Mouse (Mus musculus): ENCODE results near the gene Sqstm1. TPM values are rescaled to one million over a fixed set of nuclear protein-coding genes. Genes with fewer than 3 reads are reported as not detected.
A peak's percentile ranks its signal among the peaks of the same experiment; 100 is the strongest.

Gene Sqstm1
- polyA plus RNA-seq, 1 experiment from 2014 or later: 809 TPM

GRCm38 (mm10) chr11:50208039-50208438 is 2.6 kb downstream of the Sqstm1 start:
- H3K4me3 ChIP-seq (ENCODE audit: inconsistent target): peak overlapping the region; percentile 82; the same call in 1 of the 2 replicates
- H3K79me2 ChIP-seq (ENCODE audit: inconsistent target): peaks cover 82% of the 10 kb centered on the region
- H3K27ac ChIP-seq: no peak overlapping the region
- 90% methylated on average over 5 of the region's 5 CpGs for WGBS (ENCODE audit: missing documents)
- peaks cover 51% of the 10 kb centered on the region for H3K36me3 ChIP-seq (ENCODE audit: inconsistent target)

GRCm38 (mm10) chr11:50207344-50207743 is 3.3 kb downstream of the Sqstm1 start:
- Histone ChIP-seq H3K36me3 (ENCODE audit: inconsistent target) (peaks cover 58% of the 10 kb centered on the region), H3K4me3 (ENCODE audit: inconsistent target) (no peak overlapping the region)

GRCm38 (mm10) chr11:50206037-50206436 is 4.6 kb downstream of the Sqstm1 start:
- Histone ChIP-seq H3K36me3 (ENCODE audit: inconsistent target) (peaks cover 71% of the 10 kb centered on the region), H3K4me3 (ENCODE audit: inconsistent target) (no peak overlapping the region)
- 100% methylated on average over 2 of the region's 2 CpGs for WGBS (ENCODE audit: missing documents)

More at GRCm38 (mm10) chr11:50207344-50207743, 3.3 kb downstream of the Sqstm1 start:
- peaks cover 82% of the 10 kb centered on the region for H3K79me2 ChIP-seq (ENCODE audit: inconsistent target)
- 94% methylated on average over 14 of the region's 14 CpGs for WGBS (ENCODE audit: missing documents)
- H3K27ac ChIP-seq: no peak overlapping the region

GRCm38 (mm10) chr11:50205434-50205833 is 5.2 kb downstream of the Sqstm1 start:
- WGBS (ENCODE audit: missing documents): 93% methylated on average over 3 of the region's 3 CpGs

More at GRCm38 (mm10) chr11:50206037-50206436, 4.6 kb downstream of the Sqstm1 start:
- Histone ChIP-seq H3K27ac (no peak overlapping the region), H3K79me2 (ENCODE audit: inconsistent target) (peaks cover 77% of the 10 kb centered on the region)

GRCm38 (mm10) chr11:50203302-50203827 is 7.3 kb downstream of the Sqstm1 start:
- H3K27ac ChIP-seq: no peak overlapping the region
- peaks cover 92% of the 10 kb centered on the region for H3K36me3 ChIP-seq (ENCODE audit: inconsistent target)
- no peak overlapping the region for H3K4me3 ChIP-seq (ENCODE audit: inconsistent target)
- WGBS (ENCODE audit: missing documents): 94% methylated on average over 9 of the region's 9 CpGs
- H3K79me2 ChIP-seq (ENCODE audit: inconsistent target): peaks cover 50% of the 10 kb centered on the region

More at GRCm38 (mm10) chr11:50205434-50205833, 5.2 kb downstream of the Sqstm1 start:
- H3K27ac ChIP-seq: no peak overlapping the region
- peaks cover 77% of the 10 kb centered on the region for H3K36me3 ChIP-seq (ENCODE audit: inconsistent target)
- peaks cover 71% of the 10 kb centered on the region for H3K79me2 ChIP-seq (ENCODE audit: inconsistent target)
- H3K4me3 ChIP-seq (ENCODE audit: inconsistent target): no peak overlapping the region

- Histone ChIP-seq H3K27ac (no peak overlapping the region), H3K36me3 (ENCODE audit: inconsistent target) (peaks cover 75% of the 10 kb centered on the region), H3K79me2 (ENCODE audit: inconsistent target) (peaks cover 33% of the 10 kb centered on the region), H3K4me3 (ENCODE audit: inconsistent target) (no peak overlapping the region)
- WGBS (ENCODE audit: missing documents): 98% methylated on average over 3 of the region's 3 CpGs
These were observed 9.0 kb downstream of the Sqstm1 start for GRCm38 (mm10) chr11:50201590-50201989.

- peaks cover 65% of the 10 kb centered on the region for H3K36me3 ChIP-seq (ENCODE audit: inconsistent target)
- no peak overlapping the region for H3K4me3 ChIP-seq (ENCODE audit: inconsistent target)
- 45% methylated on average over 8 of the region's 8 CpGs for WGBS (ENCODE audit: missing documents)
- H3K27ac ChIP-seq: no peak overlapping the region
- H3K79me2 ChIP-seq (ENCODE audit: inconsistent target): peaks cover 23% of the 10 kb centered on the region
These were observed 10.0 kb downstream of the Sqstm1 start for GRCm38 (mm10) chr11:50200613-50201012.

GRCm38 (mm10) chr11:50198916-50199315 is 11.7 kb downstream of the Sqstm1 start:
- peaks cover 48% of the 10 kb centered on the region for H3K36me3 ChIP-seq (ENCODE audit: inconsistent target)
- WGBS (ENCODE audit: missing documents): 97% methylated on average over 2 of the region's 2 CpGs
- peaks cover 6% of the 10 kb centered on the region; the same call in 1 of the 2 replicates for H3K79me2 ChIP-seq (ENCODE audit: inconsistent target)
- H3K27ac ChIP-seq: no peak overlapping the region
- no peak overlapping the region for H3K4me3 ChIP-seq (ENCODE audit: inconsistent target)

DNA sequence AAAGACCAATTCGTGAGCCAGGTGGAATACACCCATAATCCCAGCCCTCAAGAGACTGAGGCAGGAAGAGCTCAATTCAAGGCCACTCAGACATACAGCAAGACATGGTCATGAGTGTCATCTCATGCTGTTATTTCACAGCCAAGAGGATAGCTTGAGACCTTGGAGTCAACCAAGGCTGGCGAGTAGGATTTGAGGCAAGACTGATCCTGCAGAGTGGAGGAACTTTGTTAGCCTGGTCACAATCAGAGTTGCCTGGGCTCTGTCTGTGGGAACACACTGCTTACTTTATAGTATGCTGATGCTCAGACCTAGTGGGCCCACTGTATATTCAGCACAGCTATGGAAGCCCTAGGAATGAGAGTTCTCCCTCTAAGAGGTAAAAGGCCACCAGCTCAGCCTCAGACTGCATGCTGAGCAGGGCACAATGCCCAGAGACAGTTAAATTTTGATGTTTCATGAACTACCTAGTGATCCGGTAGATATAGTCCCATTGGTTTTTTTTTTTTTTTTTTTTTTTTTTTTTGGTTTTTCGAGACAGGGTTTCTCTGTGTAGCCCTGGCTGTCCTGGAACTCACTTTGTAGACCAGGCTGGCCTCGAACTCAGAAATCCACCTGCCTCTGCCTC is 12.3 kb downstream of the Sqstm1 start:
- peaks cover under 1% of the 10 kb centered on the region; the same call in 1 of the 2 replicates for H3K79me2 ChIP-seq (ENCODE audit: inconsistent target)
- H3K4me3 ChIP-seq (ENCODE audit: inconsistent target): no peak overlapping the region
- no peak overlapping the region for H3K27ac ChIP-seq
- H3K36me3 ChIP-seq (ENCODE audit: inconsistent target): peaks cover 44% of the 10 kb centered on the region
- WGBS (ENCODE audit: missing documents): 100% methylated on average over 2 of the region's 5 CpGs

- H3K36me3 ChIP-seq (ENCODE audit: inconsistent target): peaks cover 36% of the 10 kb centered on the region
- H3K79me2 ChIP-seq (ENCODE audit: inconsistent target): no peaks in the 10 kb centered on the region
- H3K27ac ChIP-seq: no peak overlapping the region
- 93% methylated on average over 4 of the region's 4 CpGs for WGBS (ENCODE audit: missing documents)
- no peak overlapping the region for H3K4me3 ChIP-seq (ENCODE audit: inconsistent target)
These were observed 13.1 kb downstream of the Sqstm1 start for GRCm38 (mm10) chr11:50197500-50197899.

DNA sequence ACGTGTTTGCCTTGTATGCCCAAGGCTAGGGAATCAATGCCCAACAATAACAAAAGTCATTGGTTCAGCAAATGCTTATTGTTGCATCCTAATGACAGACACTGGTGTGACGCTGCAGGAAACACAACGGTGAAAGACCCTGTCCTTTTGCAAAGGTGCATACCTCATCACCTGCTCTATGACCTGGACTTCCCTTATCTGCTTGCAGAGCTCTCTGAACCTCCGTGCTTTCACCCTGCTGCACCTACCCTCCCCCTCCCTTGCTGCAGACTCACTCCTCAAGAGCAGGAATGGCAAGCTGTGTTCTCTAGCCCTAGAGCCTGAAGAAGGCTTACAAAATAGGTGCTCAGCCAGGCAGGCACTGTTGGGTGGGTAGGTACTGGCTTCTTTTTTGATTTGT is 15.8 kb downstream of the Sqstm1 start:
- H3K4me3 ChIP-seq (ENCODE audit: inconsistent target): no peak overlapping the region

DNA sequence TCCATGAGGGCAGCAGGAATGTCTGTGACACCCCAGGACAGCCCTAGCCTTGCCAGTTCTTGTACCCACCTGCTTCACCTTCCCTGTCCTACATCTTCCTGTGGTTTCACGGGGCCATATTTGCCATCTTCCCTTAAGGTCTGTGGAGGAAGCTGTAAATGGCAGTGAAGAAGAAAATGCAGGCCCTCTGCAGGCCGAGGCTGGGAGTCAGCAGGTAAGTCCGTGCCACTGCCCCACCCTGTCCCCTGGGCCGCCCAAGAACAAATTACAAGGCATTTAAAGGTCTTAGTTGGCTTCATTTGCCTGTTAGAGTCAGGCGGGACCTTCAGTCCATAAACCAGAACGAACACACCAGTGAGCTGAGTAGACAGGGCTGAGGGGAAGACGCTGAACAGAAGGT is 16.6 kb downstream of the Sqstm1 start:
- 85% methylated on average over 7 of the region's 7 CpGs for WGBS (ENCODE audit: missing documents)
- Histone ChIP-seq H3K36me3 (ENCODE audit: inconsistent target) (peaks cover 1% of the 10 kb centered on the region; the same call in 1 of the 2 replicates), H3K27ac (no peak overlapping the region), H3K79me2 (ENCODE audit: inconsistent target) (no peaks in the 10 kb centered on the region), H3K4me3 (ENCODE audit: inconsistent target) (no peak overlapping the region)

More for the DNA sequence above, 15.8 kb downstream of the Sqstm1 start:
- no peak overlapping the region for H3K27ac ChIP-seq
- WGBS (ENCODE audit: missing documents): 86% methylated on average over 4 of the region's 4 CpGs
- peaks cover 8% of the 10 kb centered on the region for H3K36me3 ChIP-seq (ENCODE audit: inconsistent target)
- no peaks in the 10 kb centered on the region for H3K79me2 ChIP-seq (ENCODE audit: inconsistent target)

DNA sequence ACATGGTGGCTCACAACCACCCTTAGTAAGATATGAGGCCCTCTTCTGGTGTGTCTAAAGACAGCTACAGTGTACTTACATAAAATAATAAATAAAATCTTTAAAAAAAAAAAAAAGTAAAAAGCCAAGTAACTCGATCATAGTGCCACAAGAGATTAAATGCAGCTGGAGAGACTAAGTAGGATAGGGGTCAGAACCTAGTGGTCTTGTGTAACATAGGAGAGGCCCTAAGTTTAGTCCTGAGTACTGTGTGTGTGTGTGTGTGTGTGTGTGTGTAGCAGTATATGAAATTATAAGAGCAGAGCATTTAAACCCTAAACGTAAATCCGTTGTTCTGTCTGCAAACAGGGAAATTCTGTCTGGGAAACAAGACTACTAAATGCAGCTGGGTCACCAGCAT is 18.3 kb downstream of the Sqstm1 start:
- Histone ChIP-seq H3K4me3 (ENCODE audit: inconsistent target) (no peak overlapping the region), H3K36me3 (ENCODE audit: inconsistent target) (no peaks in the 10 kb centered on the region), H3K79me2 (ENCODE audit: inconsistent target) (no peaks in the 10 kb centered on the region), H3K27ac (no peak overlapping the region)
- WGBS (ENCODE audit: missing documents): 100% methylated on average over 3 of the region's 3 CpGs

GRCm38 (mm10) chr11:50190362-50190761 is 20.3 kb downstream of the Sqstm1 start:
- 96% methylated on average over 3 of the region's 4 CpGs for WGBS (ENCODE audit: missing documents)

DNA sequence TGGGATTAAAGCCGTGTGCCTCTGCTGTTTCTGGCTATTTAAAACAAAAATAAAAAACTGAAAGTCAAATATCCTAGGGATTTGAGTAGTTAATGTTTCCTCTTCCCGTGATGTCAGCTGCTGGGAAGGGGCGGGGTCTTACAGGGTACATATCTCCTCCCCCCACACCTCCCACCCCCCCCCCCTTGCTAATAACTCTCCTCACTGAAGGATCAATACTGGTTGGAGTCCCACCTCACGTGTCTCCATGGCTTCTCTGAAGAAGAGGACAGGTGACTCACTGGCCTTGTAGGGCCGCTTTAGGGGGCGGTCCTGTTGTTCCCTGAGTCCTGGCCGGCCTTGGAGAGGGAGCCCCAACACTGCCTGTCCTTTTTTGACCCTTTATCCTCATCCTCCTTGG is 21.9 kb downstream of the Sqstm1 start:
- WGBS (ENCODE audit: missing documents): 97% methylated on average over 7 of the region's 7 CpGs
- H3K4me3 ChIP-seq (ENCODE audit: inconsistent target): no peak overlapping the region

More at GRCm38 (mm10) chr11:50190362-50190761, 20.3 kb downstream of the Sqstm1 start:
- no peak overlapping the region for H3K4me3 ChIP-seq (ENCODE audit: inconsistent target)
- H3K79me2 ChIP-seq (ENCODE audit: inconsistent target): no peaks in the 10 kb centered on the region
- H3K36me3 ChIP-seq (ENCODE audit: inconsistent target): no peaks in the 10 kb centered on the region
- H3K27ac ChIP-seq: no peak overlapping the region

More for the DNA sequence above, 21.9 kb downstream of the Sqstm1 start:
- Histone ChIP-seq H3K36me3 (ENCODE audit: inconsistent target) (no peaks in the 10 kb centered on the region), H3K27ac (no peak overlapping the region), H3K79me2 (ENCODE audit: inconsistent target) (no peaks in the 10 kb centered on the region)

Data from macrophage (primary cell).